16 mouse cellular contexts compared by ENCODE assay signal in genomic region chr12:31185933-31186845, GRCm38 (mm10). TPM values are rescaled to one million over a fixed set of nuclear protein-coding genes. Genes with fewer than 3 reads are reported as not detected.
DNase-seq lines count a peak whose midpoint lies in the region; TF ChIP-seq lines count a peak whose summit lies in the region.
"Had no signal": no experiment of that assay in that cellular context is flagged by ENCODE, and none has a peak within 500 bp of the region (broad histone marks: within the 10 kb centered on the region; RNA-seq: fewer than 3 reads in every experiment).

No protein-coding gene starts in this region.

- intact Hi-C loops in heart, postnatal 10 days (cut with DNase I) = no loop called here
- intact Hi-C loops in heart, postnatal 25 days (cut with DNase I) = no loop called here

- no peaks in the 10 kb centered on the region for H3K79me2 ChIP-seq in myocyte (ENCODE audit: control insufficient read depth, insufficient read depth)

- TF ChIP-seq CTCF in embryonic fibroblast, embryonic 13.5 days (IDR thresholded peaks at IDR 0.05; ENCODE audit: borderline replicate concordance, insufficient read depth, low read length) = no peak

- H3K27ac ChIP-seq in embryonic fibroblast, embryonic 13.5 days (ENCODE audit: insufficient read depth, low read length) = peak overlapping the region; percentile 83; the same call in 1 of the 2 replicates
- H3K27ac ChIP-seq: hindbrain, embryonic 12.5 days; liver, embryonic 15.5 days; midbrain, embryonic 10.5 days; neural tube, embryonic 12.5 days had no signal

- peak; percentile 24 to 34 for DNase-seq in heart, postnatal 10 days
- no peak for DNase-seq in heart, postnatal 25 days (ENCODE audit: low spot score)
- peak; percentile 3 for DNase-seq in retina, postnatal 1 day
- no peak for DNase-seq in retina, embryonic 14.5 days (ENCODE audit: low spot score)
- no peak for DNase-seq in T-cell, adult 2 months (ENCODE audit: low spot score)
- no peak for DNase-seq in adrenal gland, adult 8-10 months
- DNase-seq: adrenal gland, postnatal 14 days; right cerebral cortex, postnatal 14 days had no signal

- no peak overlapping the region for H3ac ChIP-seq in myocyte (ENCODE audit: control insufficient read depth, insufficient read length)

- H3K27me3 ChIP-seq in myocyte (ENCODE audit: control insufficient read depth, insufficient read depth, insufficient read length) = no peaks in the 10 kb centered on the region
- H3K27me3 ChIP-seq: hindbrain, embryonic 12.5 days; liver, embryonic 15.5 days; neural tube, embryonic 12.5 days had no signal

- no peaks in the 10 kb centered on the region for H3K36me3 ChIP-seq in myocyte (ENCODE audit: control insufficient read depth, insufficient read depth)
- H3K36me3 ChIP-seq: hindbrain, embryonic 12.5 days; liver, embryonic 15.5 days; midbrain, embryonic 10.5 days; neural tube, embryonic 12.5 days had no signal

- peaks cover 8% of the 10 kb centered on the region for H3K4me1 ChIP-seq in embryonic fibroblast, embryonic 13.5 days (ENCODE audit: control insufficient read depth, insufficient read depth, low read length)
- H3K4me1 ChIP-seq: liver, embryonic 15.5 days had no signal

- no peak overlapping the region for H3K4me2 ChIP-seq in myocyte (ENCODE audit: low read depth)
- H3K4me2 ChIP-seq: hindbrain, embryonic 12.5 days; liver, embryonic 15.5 days; neural tube, embryonic 12.5 days had no signal

- H3K4me3 ChIP-seq in embryonic fibroblast, embryonic 13.5 days (ENCODE audit: insufficient read depth, low read length) = no peak overlapping the region
- H3K4me3 ChIP-seq in myocyte = no peak overlapping the region
- H3K4me3 ChIP-seq: hindbrain, embryonic 12.5 days; liver, embryonic 15.5 days; midbrain, embryonic 10.5 days; neural tube, embryonic 12.5 days had no signal

- no peak for TF ChIP-seq POLR2A in embryonic fibroblast, embryonic 13.5 days (IDR thresholded peaks at IDR 0.05; ENCODE audit: low read depth, low read length)
- TF ChIP-seq POLR2A in myocyte (IDR thresholded peaks at IDR 0.05; ENCODE audit: insufficient read length, low read depth) = no peak

TF ChIP-seq in myocyte, 11 proteins besides CTCF, POLR2A, EP300 and RAD21:
- TF ChIP-seq E2F4 (IDR thresholded peaks at IDR 0.05; ENCODE audit: insufficient read depth) (no peak), USF1 (IDR thresholded peaks at IDR 0.05; ENCODE audit: low read depth) (peak; percentile 4), TCF3 (IDR thresholded peaks at IDR 0.05; ENCODE audit: insufficient read length, low read depth) (no peak)

RNA-seq across cellular contexts. Expression of gene Gm6993, which starts 54.4 kb away (rescaled TPM):
- not detected for total RNA-seq in heart, postnatal 10 days (2021)
- total RNA-seq in heart, postnatal 25 days (2021) = not detected
- not detected in 2 replicates for polyA plus RNA-seq in embryonic fibroblast, embryonic 13.5 days (2011; ENCODE audit: insufficient read length, low read depth, missing spikeins)
- not detected for polyA plus RNA-seq in myocyte (2012; fragmentation: generic; extraction: Trizol)
- not detected for total RNA-seq in adrenal gland, adult 8-10 months (2022)
- total RNA-seq: adrenal gland, postnatal 14 days; left cerebral cortex, adult 8-10 months had no signal
- polyA plus RNA-seq: hindbrain, embryonic 12.5 days; large intestine, adult 2 months; liver, embryonic 15.5 days; midbrain, embryonic 10.5 days; neural tube, embryonic 12.5 days had no signal

Comparison
In these comparisons a context has a peak if more than half of its experiments do, and no peak if none do; other contexts are left out.
1. DNase-seq: peak in heart, postnatal 10 days (2 of 2) and retina, postnatal 1 day (single experiment); none in heart, postnatal 25 days (single experiment), retina, embryonic 14.5 days (single experiment), T-cell, adult 2 months (single experiment) and adrenal gland, adult 8-10 months (single experiment).